Mouse (Mus musculus) testis, adult 2 months (tissue): Measurements from ENCODE around the gene Zfp775.

Source experiments
- CTCF ChIP-seq: fragments of 200-500 bp; IDR thresholded peaks from 2 replicates; pipeline ENCODE4 v1.5.1; 2012; ENCODE audit warnings: low read depth, mild to moderate bottlenecking, inconsistent platforms, low read length, moderate library complexity; ENCODE audit not compliant: control insufficient read depth, insufficient read depth, insufficient replicate concordance
- POLR2A ChIP-seq: fragments of 200-500 bp; IDR thresholded peaks from 2 replicates; pipeline ENCODE4 v1.6.1; 2012; ENCODE audit warnings: low read depth, mild to moderate bottlenecking, inconsistent platforms, low read length, moderate library complexity; ENCODE audit not compliant: control insufficient read depth

- TF ChIP-seq CTCF (no peak), POLR2A (no peak)
Measured at GRCm38 (mm10) chr6:48646309-48646690, 44.4 kb downstream of the Zfp775 start.
